Mouse (Mus musculus) bone marrow macrophage, adult 2 months (primary cell): ENCODE results near the gene Gm5678.

Experiments
- CTCF ChIP-seq: IDR thresholded peaks from 2 replicates; pipeline ENCODE4 v1.5.1; 2012; ENCODE audit warnings: low read depth, mild to moderate bottlenecking, low read length, moderate library complexity
- POLR2A ChIP-seq: IDR thresholded peaks from 2 replicates; pipeline ENCODE4 v1.6.1; 2012; ENCODE audit warnings: mild to moderate bottlenecking, low read depth, low read length, borderline replicate concordance

- TF ChIP-seq CTCF (no peak), POLR2A (no peak)
These were observed 23.4 kb upstream of the Gm5678 start for GRCm38 (mm10) chr16:93604481-93604969.
